Mouse (Mus musculus) lung, postnatal 0 days (tissue): ENCODE data around the gene Lalba. TPM values are rescaled to one million over a fixed set of nuclear protein-coding genes. Genes with fewer than 3 reads are reported as not detected.
A peak's percentile ranks its signal among the peaks of the same experiment; 100 is the strongest.
"Not testable (repeated sequence)": the region's sequence is repeated elsewhere in the genome, so short reads cannot be mapped to it uniquely, and the experiment has no call there.

Source experiments
- ATAC-seq: fragments of 200-750 bp; cut with Nextera tagmentation; 2 replicates; pipeline ENCODE4 v1.8.0; 2017; ENCODE audit warnings: moderate library complexity
- DNase-seq: peaks from one replicate; pipeline ENCODE4 v3.0.0-alpha.2; 2016; ENCODE audit warnings: low spot score
- H3K27ac ChIP-seq: fragments of 300-500 bp; sonication (generic); 2 replicates; pipeline ENCODE4 v1.5.1; 2014; ENCODE audit warnings: antibody characterized with exemption, mild to moderate bottlenecking, low read length, mixed read lengths
- H3K27me3 ChIP-seq: fragments of 300-500 bp; sonication (generic); replicated peaks from 2 replicates; pipeline ENCODE4 v1.6.1; 2014; ENCODE audit warnings: low read length, mixed read lengths; ENCODE audit not compliant: insufficient read depth
- H3K36me3 ChIP-seq: fragments of 300-500 bp; sonication (generic); 2 replicates; pipeline ENCODE4 v1.6.1; 2014; ENCODE audit warnings: low read length, mixed read lengths; ENCODE audit not compliant: insufficient read depth
- H3K4me1 ChIP-seq: fragments of 300-500 bp; sonication (generic); 2 replicates; pipeline ENCODE4 v1.6.1; 2014; ENCODE audit warnings: antibody characterized with exemption, low read depth, low read length, mixed read lengths; ENCODE audit not compliant: insufficient read depth
- H3K4me2 ChIP-seq: fragments of 300-500 bp; sonication (generic); replicated peaks from 2 replicates; pipeline ENCODE4 v1.6.1; 2014; ENCODE audit warnings: low read depth, mild to moderate bottlenecking, low read length, moderate library complexity, mixed read lengths
- H3K4me3 ChIP-seq: fragments of 300-500 bp; sonication (generic); 2 replicates; pipeline ENCODE4 v1.5.1; 2014; ENCODE audit warnings: low read depth, low read length
- H3K9ac ChIP-seq: fragments of 300-500 bp; sonication (generic); replicated peaks from 2 replicates; pipeline ENCODE4 v1.6.1; 2014; ENCODE audit warnings: low read depth, mild to moderate bottlenecking
- H3K9me3 ChIP-seq: fragments of 300-500 bp; sonication (generic); 2 replicates; pipeline ENCODE4 v1.6.1; 2016; ENCODE audit warnings: low read length, mixed read lengths
- CTCF ChIP-seq: IDR thresholded peaks from 2 replicates; pipeline ENCODE4 v1.5.1; 2016; ENCODE audit warnings: antibody characterized with exemption, mild to moderate bottlenecking
- EP300 ChIP-seq: IDR thresholded peaks from 2 replicates; pipeline ENCODE4 v1.6.1; 2016; ENCODE audit warnings: antibody characterized with exemption, mild to moderate bottlenecking, control low read depth
- WGBS: fragments of 180-500 bp; shearing (Covaris S2); extraction: QIAGEN DNeasy Blood & Tissue Kit; methylation state at CpG from one replicate; pipeline ENCODE4 v1.1.7; 2014; 5-methylcytosine and 5-hydroxymethylcytosine counted together
- microRNA-seq: library from miRNA; unstranded; fragments of <30 nt; microRNA quantifications from one replicate; pipeline ENCODE4, GENCODE M21; 2016
- polyA plus RNA-seq: library from polyadenylated mRNA; unstranded; fragments of >200 nt; fragmentation: Nextera tagmentation; extraction: Ambion mirVana; gene quantifications from 2 replicates; pipeline ENCODE4 v1.2.1, GENCODE M21; 2015

Gene Lalba
- polyA plus RNA-seq, 1 experiment from 2014 or later: 0.31 TPM

GRCm38 (mm10) chr15:98448521-98448920 is 34.0 kb downstream of the Lalba start:
- peak; percentile 35 for DNase-seq
- 48% methylated on average over 4 of the region's 4 CpGs for WGBS
- peak; percentile 26; the same call in 1 of the 2 replicates for ATAC-seq
- Histone ChIP-seq H3K4me3 (no peak overlapping the region), H3K27ac (no peak overlapping the region), H3K9me3 (no peaks in the 10 kb centered on the region), H3K36me3 (no peaks in the 10 kb centered on the region), H3K27me3 (no peaks in the 10 kb centered on the region), H3K4me1 (no peaks in the 10 kb centered on the region), H3K9ac (no peak overlapping the region), H3K4me2 (no peak overlapping the region)
- TF ChIP-seq CTCF (no peak), EP300 (peak; percentile 72)

DNA sequence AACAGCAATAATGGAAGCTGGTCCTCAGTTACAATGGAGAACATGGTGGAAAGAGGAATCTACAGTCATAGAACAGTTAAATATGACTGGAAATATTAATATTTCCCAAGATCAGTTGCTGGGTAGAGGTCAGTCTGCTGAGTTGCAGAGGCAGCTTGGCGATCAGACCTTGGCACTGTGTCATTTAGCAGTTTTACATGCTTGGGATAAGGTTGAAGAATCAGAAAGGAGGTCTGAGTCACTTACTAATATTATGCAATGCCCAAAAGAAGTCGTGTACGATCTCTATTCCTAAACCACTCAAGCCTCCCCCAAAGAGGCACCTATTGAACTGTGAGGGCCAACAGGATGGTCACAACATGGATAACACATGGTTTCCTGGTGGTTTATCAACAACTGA is 38.0 kb downstream of the Lalba start:
- H3K4me3 ChIP-seq: no peak overlapping the region
- TF ChIP-seq EP300: no peak
- TF ChIP-seq CTCF: no peak
- no peak overlapping the region for H3K4me2 ChIP-seq
- ATAC-seq (no peak), DNase-seq (no peak)
- no peaks in the 10 kb centered on the region for H3K36me3 ChIP-seq
- no peaks in the 10 kb centered on the region for H3K9me3 ChIP-seq
- H3K4me1 ChIP-seq: no peaks in the 10 kb centered on the region
- WGBS: 73% methylated on average over 3 of the region's 3 CpGs
- H3K27me3 ChIP-seq: no peaks in the 10 kb centered on the region
- H3K27ac ChIP-seq: no peak overlapping the region
- no peak overlapping the region for H3K9ac ChIP-seq

GRCm38 (mm10) chr15:98430925-98431324 is 51.6 kb downstream of the Lalba start, which contains the start of gene Olfr282:
Gene Olfr282, plus strand, starts transcription at chr15:98431225.
- H3K9ac ChIP-seq, ATAC-seq, H3K9me3 ChIP-seq, H3K4me3 ChIP-seq, H3K36me3 ChIP-seq, DNase-seq, H3K27ac ChIP-seq, H3K4me2 ChIP-seq, H3K27me3 ChIP-seq, H3K4me1 ChIP-seq: not testable (repeated sequence)
- 74% methylated on average over 5 of the region's 5 CpGs for WGBS

Small RNAs within 50 kb of the gene (microRNA-seq; reads per million reads assigned to microRNA genes)
- not detected for gene Mir1291

Other genes with a start within 250 kb of the Lalba start
- gene Olfr286, start 248.3 kb downstream of the Lalba start, polyA plus RNA-seq: not detected in 2 replicates
- gene H1fnt, start 225.4 kb downstream of the Lalba start, polyA plus RNA-seq: not detected in 2 replicates
- 0.93 and 1.3 TPM in 2 replicates for gene Zfp641, start 186.6 kb downstream of the Lalba start, polyA plus RNA-seq
- not detected in 2 replicates for gene Olfr285, start 165.4 kb downstream of the Lalba start, polyA plus RNA-seq
- not detected in 2 replicates for gene Olfr284, start 141.7 kb downstream of the Lalba start, polyA plus RNA-seq
- not detected in 2 replicates for gene Olfr283, start 101.8 kb downstream of the Lalba start, polyA plus RNA-seq
- not detected in 2 replicates for gene Olfr282, start 51.5 kb downstream of the Lalba start, polyA plus RNA-seq
- gene Olfr281, start 30.1 kb downstream of the Lalba start, polyA plus RNA-seq: not detected in 2 replicates
- gene OR5BS1P, start 12.8 kb downstream of the Lalba start, polyA plus RNA-seq: not detected in 2 replicates
- not detected in 2 replicates for gene Olfr279, start 9.7 kb upstream of the Lalba start, polyA plus RNA-seq
- 50.4 and 56.0 TPM in 2 replicates for gene Kansl2, start 51.5 kb upstream of the Lalba start, polyA plus RNA-seq
- 31.0 and 32.2 TPM in 2 replicates for gene Ccnt1, start 88.2 kb upstream of the Lalba start, polyA plus RNA-seq
- gene 4930415O20Rik, start 88.3 kb upstream of the Lalba start, polyA plus RNA-seq: 0.31 TPM in 1 of 2 replicates, not detected in the other
- gene Adcy6, start 127.4 kb upstream of the Lalba start, polyA plus RNA-seq: 9.2 and 12.1 TPM in 2 replicates
- 7.4 and 10.7 TPM in 2 replicates for gene Cacnb3, start 148.1 kb upstream of the Lalba start, polyA plus RNA-seq
- gene Ddx23, start 180.2 kb upstream of the Lalba start, polyA plus RNA-seq: 14.5 and 17.5 TPM in 2 replicates
- 3.1 and 3.9 TPM in 2 replicates for gene Rnd1, start 194.7 kb upstream of the Lalba start, polyA plus RNA-seq
- gene Ccdc65, start 225.5 kb upstream of the Lalba start, polyA plus RNA-seq: 3.7 and 5.1 TPM in 2 replicates
- gene Fkbp11, start 245.5 kb upstream of the Lalba start, polyA plus RNA-seq: 45.2 and 45.5 TPM in 2 replicates